Mouse (Mus musculus): ENCODE measurements at regions not wholly inside any gene's neighbourhood (a gene's known extent, or its start where the extent isn't known, plus 50 kb on each side); places are given as distances from the start of the nearest gene placed in this dataset.

GRCm38 (mm10) chr6:127374464-127375143 is 72.0 kb upstream of the Parp11 start:
- TF ChIP-seq CTCF (IDR thresholded peaks at IDR 0.05; ENCODE audit: borderline replicate concordance, extremely low read depth, insufficient read depth, insufficient read length): no peak
- TF ChIP-seq POLR2A (IDR thresholded peaks at IDR 0.05; ENCODE audit: borderline replicate concordance, extremely low read depth, insufficient read depth, insufficient read length, poor library complexity, severe bottlenecking): no peak
- DNase-seq (ENCODE audit: low read depth): peak; percentile 55

GRCm38 (mm10) chr6:127375144-127375529 is 71.5 kb upstream of the Parp11 start:
- DNase-seq (ENCODE audit: low read depth): no peak
- TF ChIP-seq POLR2A (IDR thresholded peaks at IDR 0.05; ENCODE audit: borderline replicate concordance, extremely low read depth, insufficient read depth, insufficient read length, poor library complexity, severe bottlenecking): no peak
- no peak for TF ChIP-seq CTCF (IDR thresholded peaks at IDR 0.05; ENCODE audit: borderline replicate concordance, extremely low read depth, insufficient read depth, insufficient read length)

GRCm38 (mm10) chr6:127375711-127376199 is 70.9 kb upstream of the Parp11 start:
- no peak for TF ChIP-seq POLR2A (IDR thresholded peaks at IDR 0.05; ENCODE audit: borderline replicate concordance, extremely low read depth, insufficient read depth, insufficient read length, poor library complexity, severe bottlenecking)
- TF ChIP-seq CTCF (IDR thresholded peaks at IDR 0.05; ENCODE audit: borderline replicate concordance, extremely low read depth, insufficient read depth, insufficient read length): no peak
- peak; percentile 76 for DNase-seq (ENCODE audit: low read depth)

GRCm38 (mm10) chr6:127378701-127379100 is 67.9 kb upstream of the Parp11 start:
- TF ChIP-seq CTCF (IDR thresholded peaks at IDR 0.05; ENCODE audit: borderline replicate concordance, extremely low read depth, insufficient read depth, insufficient read length) (no peak), POLR2A (IDR thresholded peaks at IDR 0.05; ENCODE audit: borderline replicate concordance, extremely low read depth, insufficient read depth, insufficient read length, poor library complexity, severe bottlenecking) (no peak)

GRCm38 (mm10) chr6:127379511-127379910 is 67.1 kb upstream of the Parp11 start:
- TF ChIP-seq POLR2A (IDR thresholded peaks at IDR 0.05; ENCODE audit: borderline replicate concordance, extremely low read depth, insufficient read depth, insufficient read length, poor library complexity, severe bottlenecking): no peak
- peak; percentile 58; the same call in 1 of the 2 replicates for TF ChIP-seq CTCF (IDR thresholded peaks at IDR 0.05; ENCODE audit: borderline replicate concordance, extremely low read depth, insufficient read depth, insufficient read length)
- peak; percentile 56 for DNase-seq (ENCODE audit: low read depth)

More at GRCm38 (mm10) chr6:127378701-127379100, 67.9 kb upstream of the Parp11 start:
- DNase-seq (ENCODE audit: low read depth): no peak

- DNase-seq (ENCODE audit: low read depth): no peak
- TF ChIP-seq POLR2A (IDR thresholded peaks at IDR 0.05; ENCODE audit: borderline replicate concordance, extremely low read depth, insufficient read depth, insufficient read length, poor library complexity, severe bottlenecking): no peak
- no peak for TF ChIP-seq CTCF (IDR thresholded peaks at IDR 0.05; ENCODE audit: borderline replicate concordance, extremely low read depth, insufficient read depth, insufficient read length)
These were observed 65.3 kb upstream of the Parp11 start for GRCm38 (mm10) chr6:127381148-127381888.

- DNase-seq (ENCODE audit: low read depth): no peak
- TF ChIP-seq POLR2A (IDR thresholded peaks at IDR 0.05; ENCODE audit: borderline replicate concordance, extremely low read depth, insufficient read depth, insufficient read length, poor library complexity, severe bottlenecking) (no peak), CTCF (IDR thresholded peaks at IDR 0.05; ENCODE audit: borderline replicate concordance, extremely low read depth, insufficient read depth, insufficient read length) (no peak)
These were observed 55.2 kb upstream of the Parp11 start for GRCm38 (mm10) chr6:127391258-127392011.

- no peak for TF ChIP-seq POLR2A (IDR thresholded peaks at IDR 0.05; ENCODE audit: borderline replicate concordance, extremely low read depth, insufficient read depth, insufficient read length, poor library complexity, severe bottlenecking)
- TF ChIP-seq CTCF (IDR thresholded peaks at IDR 0.05; ENCODE audit: borderline replicate concordance, extremely low read depth, insufficient read depth, insufficient read length): no peak
- no peak for DNase-seq (ENCODE audit: low read depth)
These were observed 54.4 kb upstream of the Parp11 start for GRCm38 (mm10) chr6:127392012-127392798.

- TF ChIP-seq CTCF (IDR thresholded peaks at IDR 0.05; ENCODE audit: borderline replicate concordance, extremely low read depth, insufficient read depth, insufficient read length): no peak
- TF ChIP-seq POLR2A (IDR thresholded peaks at IDR 0.05; ENCODE audit: borderline replicate concordance, extremely low read depth, insufficient read depth, insufficient read length, poor library complexity, severe bottlenecking): no peak
- no peak for DNase-seq (ENCODE audit: low read depth)
These were observed 53.9 kb upstream of the Parp11 start for GRCm38 (mm10) chr6:127392799-127393172.

- peak; percentile 72 for DNase-seq (ENCODE audit: low read depth)
These were observed 52.6 kb upstream of the Parp11 start for GRCm38 (mm10) chr6:127393907-127394600.

More at GRCm38 (mm10) chr6:127393907-127394600, 52.6 kb upstream of the Parp11 start:
- TF ChIP-seq POLR2A (IDR thresholded peaks at IDR 0.05; ENCODE audit: borderline replicate concordance, extremely low read depth, insufficient read depth, insufficient read length, poor library complexity, severe bottlenecking) (no peak), CTCF (IDR thresholded peaks at IDR 0.05; ENCODE audit: borderline replicate concordance, extremely low read depth, insufficient read depth, insufficient read length) (no peak)
